Mouse (Mus musculus) olfactory bulb, adult 2 months (tissue): ENCODE data around the gene Cop1.

Source experiments
- CTCF ChIP-seq: fragments of 200-500 bp; IDR thresholded peaks from 2 replicates; pipeline ENCODE4 v1.5.1; 2012; ENCODE audit warnings: low read depth, mild to moderate bottlenecking, low read length, moderate library complexity; ENCODE audit not compliant: insufficient read depth
- POLR2A ChIP-seq: fragments of 200-500 bp; IDR thresholded peaks from 2 replicates; pipeline ENCODE4 v1.6.1; 2012; ENCODE audit warnings: mild to moderate bottlenecking, low read depth, low read length, moderate library complexity; ENCODE audit not compliant: insufficient read depth

GRCm38 (mm10) chr1:159382916-159383315 is 150.8 kb downstream of the Cop1 start:
- TF ChIP-seq CTCF (no peak), POLR2A (no peak)
